Mouse (Mus musculus): ENCODE measurements around the gene Mapre3. TPM values are rescaled to one million over a fixed set of nuclear protein-coding genes. Genes with fewer than 3 reads are reported as not detected.
A peak's percentile ranks its signal among the peaks of the same experiment; 100 is the strongest.

The Mapre3 gene
- polyA plus RNA-seq, 1 experiment from 2014 or later: 14.2 TPM

DNA sequence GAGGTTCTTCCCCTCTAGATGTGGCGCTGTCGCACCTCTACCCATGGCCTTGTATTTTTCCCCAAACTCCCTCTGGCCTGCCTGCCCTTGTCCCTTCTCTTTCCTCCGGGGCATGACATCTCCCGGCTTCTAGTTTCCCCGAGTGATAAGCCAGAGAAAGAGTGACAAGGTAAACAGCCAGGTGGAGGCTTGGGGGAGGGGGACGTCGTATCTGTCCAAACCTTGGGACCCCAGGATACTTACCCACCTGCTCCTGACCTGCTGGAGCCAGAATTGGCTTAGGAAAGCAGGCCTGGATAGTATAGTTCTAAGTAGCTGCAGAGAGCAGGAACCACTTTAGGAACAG, 652 bp downstream of the Mapre3 start:
- Histone ChIP-seq H3K27me3 (ENCODE audit: control insufficient read depth, insufficient read depth, low read length) (peaks cover 10% of the 10 kb centered on the region), H3K4me3 (ENCODE audit: low read depth, low read length) (peak overlapping the region; percentile 86), H3K4me1 (ENCODE audit: control insufficient read depth, insufficient read depth, low read length) (peaks cover 2% of the 10 kb centered on the region; the same call in 1 of the 2 replicates), H3K9ac (ENCODE audit: low read depth, low read length) (peak overlapping the region; percentile 82), H3K4me2 (peak overlapping the region; percentile 89), H3K36me3 (ENCODE audit: control insufficient read depth, insufficient read depth, low read length) (no peaks in the 10 kb centered on the region), H3K27ac (ENCODE audit: low read depth, low read length) (no peak overlapping the region), H3K9me3 (replicated peaks; ENCODE audit: control insufficient read depth, low read length) (no peaks in the 10 kb centered on the region)
- ATAC-seq (replicated peaks; ENCODE audit: insufficient number of reproducible peaks, low FRiP score, low TSS enrichment): no peak
- WGBS (ENCODE audit: insufficient replicate concordance): 5% methylated on average over 7 of the region's 7 CpGs

GRCm38 (mm10) chr5:30816261-30816791, 1.9 kb downstream of the Mapre3 start:
- H3K4me2 ChIP-seq: no peak overlapping the region
- no peak overlapping the region for H3K4me3 ChIP-seq (ENCODE audit: low read depth, low read length)
- no peaks in the 10 kb centered on the region for H3K9me3 ChIP-seq (replicated peaks; ENCODE audit: control insufficient read depth, low read length)
- peaks cover 2% of the 10 kb centered on the region; the same call in 1 of the 2 replicates for H3K4me1 ChIP-seq (ENCODE audit: control insufficient read depth, insufficient read depth, low read length)
- H3K9ac ChIP-seq (ENCODE audit: low read depth, low read length): no peak overlapping the region
- H3K36me3 ChIP-seq (ENCODE audit: control insufficient read depth, insufficient read depth, low read length): no peaks in the 10 kb centered on the region
- WGBS (ENCODE audit: insufficient replicate concordance): 58% methylated on average over 8 of the region's 8 CpGs
- ATAC-seq (replicated peaks; ENCODE audit: insufficient number of reproducible peaks, low FRiP score, low TSS enrichment): no peak
- H3K27ac ChIP-seq (ENCODE audit: low read depth, low read length): no peak overlapping the region
- H3K27me3 ChIP-seq (ENCODE audit: control insufficient read depth, insufficient read depth, low read length): peaks cover 10% of the 10 kb centered on the region

DNA sequence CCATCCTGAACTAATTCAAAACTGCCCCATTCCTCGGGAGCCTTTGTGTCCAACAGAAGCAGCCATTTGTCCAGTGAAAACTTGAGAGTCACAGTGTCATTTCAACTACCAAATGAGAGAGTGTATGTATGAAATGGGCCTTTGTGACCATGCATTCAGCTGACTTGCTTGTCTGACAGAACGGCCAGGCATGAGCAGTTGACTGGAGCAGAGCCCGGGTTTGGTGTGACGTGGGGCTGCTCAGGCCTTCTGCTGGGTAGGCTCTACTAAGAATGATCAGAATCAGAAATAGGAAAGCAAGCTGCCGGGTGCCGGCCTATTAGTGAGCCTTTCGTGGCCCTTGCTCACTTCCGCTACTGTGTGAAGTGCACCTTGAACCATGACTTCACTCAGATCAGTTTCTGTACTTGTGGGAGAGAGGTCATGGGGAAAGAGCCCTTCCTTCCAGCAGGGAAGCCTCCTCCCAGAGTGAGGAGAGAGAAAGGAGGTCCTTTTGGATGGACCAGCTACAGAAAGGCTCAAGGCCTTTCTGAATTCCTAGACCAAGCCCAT, 4.4 kb downstream of the Mapre3 start:
- Histone ChIP-seq H3K27me3 (ENCODE audit: control insufficient read depth, insufficient read depth, low read length) (no peaks in the 10 kb centered on the region), H3K4me2 (no peak overlapping the region), H3K9ac (ENCODE audit: low read depth, low read length) (no peak overlapping the region), H3K9me3 (replicated peaks; ENCODE audit: control insufficient read depth, low read length) (no peaks in the 10 kb centered on the region), H3K27ac (ENCODE audit: low read depth, low read length) (no peak overlapping the region), H3K4me3 (ENCODE audit: low read depth, low read length) (no peak overlapping the region), H3K4me1 (ENCODE audit: control insufficient read depth, insufficient read depth, low read length) (peaks cover 2% of the 10 kb centered on the region; the same call in 1 of the 2 replicates), H3K36me3 (ENCODE audit: control insufficient read depth, insufficient read depth, low read length) (no peaks in the 10 kb centered on the region)
- ATAC-seq (replicated peaks; ENCODE audit: insufficient number of reproducible peaks, low FRiP score, low TSS enrichment): no peak
- WGBS (ENCODE audit: insufficient replicate concordance): 81% methylated on average over 8 of the region's 8 CpGs

DNA sequence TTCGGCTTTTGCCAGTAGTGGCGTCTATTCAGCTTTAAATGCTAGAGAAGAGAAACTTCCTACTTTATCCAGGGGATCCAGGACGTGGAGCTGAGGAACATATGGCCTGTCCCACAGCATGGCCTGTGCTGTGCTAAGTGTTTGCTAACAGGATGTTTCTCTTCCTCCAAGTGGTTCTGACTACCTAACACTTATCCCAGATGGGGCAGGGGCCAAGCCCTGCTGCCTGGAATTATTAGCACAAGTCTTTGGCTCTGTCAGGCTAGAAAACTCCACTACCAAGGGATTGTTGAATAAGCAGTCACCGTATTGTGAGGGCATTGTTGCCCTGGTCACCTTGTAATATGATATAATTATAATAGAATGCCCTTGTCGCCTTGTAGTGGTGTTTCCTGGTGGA, 8.2 kb downstream of the Mapre3 start:
- H3K4me1 ChIP-seq (ENCODE audit: control insufficient read depth, insufficient read depth, low read length): peaks cover 6% of the 10 kb centered on the region
- no peaks in the 10 kb centered on the region for H3K9me3 ChIP-seq (replicated peaks; ENCODE audit: control insufficient read depth, low read length)
- H3K4me2 ChIP-seq: no peak overlapping the region
- no peak overlapping the region for H3K27ac ChIP-seq (ENCODE audit: low read depth, low read length)
- no peak overlapping the region for H3K9ac ChIP-seq (ENCODE audit: low read depth, low read length)
- 72% methylated on average over 5 of the region's 5 CpGs for WGBS (ENCODE audit: insufficient replicate concordance)
- no peaks in the 10 kb centered on the region for H3K36me3 ChIP-seq (ENCODE audit: control insufficient read depth, insufficient read depth, low read length)
- no peak overlapping the region for H3K4me3 ChIP-seq (ENCODE audit: low read depth, low read length)
- no peaks in the 10 kb centered on the region for H3K27me3 ChIP-seq (ENCODE audit: control insufficient read depth, insufficient read depth, low read length)
- ATAC-seq (replicated peaks; ENCODE audit: insufficient number of reproducible peaks, low FRiP score, low TSS enrichment): no peak

- Histone ChIP-seq H3K4me2 (no peak overlapping the region), H3K36me3 (ENCODE audit: control insufficient read depth, insufficient read depth, low read length) (no peaks in the 10 kb centered on the region), H3K27me3 (ENCODE audit: control insufficient read depth, insufficient read depth, low read length) (no peaks in the 10 kb centered on the region), H3K27ac (ENCODE audit: low read depth, low read length) (no peak overlapping the region), H3K4me3 (ENCODE audit: low read depth, low read length) (no peak overlapping the region), H3K4me1 (ENCODE audit: control insufficient read depth, insufficient read depth, low read length) (peaks cover 6% of the 10 kb centered on the region), H3K9me3 (replicated peaks; ENCODE audit: control insufficient read depth, low read length) (no peaks in the 10 kb centered on the region), H3K9ac (ENCODE audit: low read depth, low read length) (no peak overlapping the region)
- 90% methylated on average over 3 of the region's 3 CpGs for WGBS (ENCODE audit: insufficient replicate concordance)
- ATAC-seq (replicated peaks; ENCODE audit: insufficient number of reproducible peaks, low FRiP score, low TSS enrichment): no peak
Measured at GRCm38 (mm10) chr5:30823091-30823490, 8.7 kb downstream of the Mapre3 start.

DNA sequence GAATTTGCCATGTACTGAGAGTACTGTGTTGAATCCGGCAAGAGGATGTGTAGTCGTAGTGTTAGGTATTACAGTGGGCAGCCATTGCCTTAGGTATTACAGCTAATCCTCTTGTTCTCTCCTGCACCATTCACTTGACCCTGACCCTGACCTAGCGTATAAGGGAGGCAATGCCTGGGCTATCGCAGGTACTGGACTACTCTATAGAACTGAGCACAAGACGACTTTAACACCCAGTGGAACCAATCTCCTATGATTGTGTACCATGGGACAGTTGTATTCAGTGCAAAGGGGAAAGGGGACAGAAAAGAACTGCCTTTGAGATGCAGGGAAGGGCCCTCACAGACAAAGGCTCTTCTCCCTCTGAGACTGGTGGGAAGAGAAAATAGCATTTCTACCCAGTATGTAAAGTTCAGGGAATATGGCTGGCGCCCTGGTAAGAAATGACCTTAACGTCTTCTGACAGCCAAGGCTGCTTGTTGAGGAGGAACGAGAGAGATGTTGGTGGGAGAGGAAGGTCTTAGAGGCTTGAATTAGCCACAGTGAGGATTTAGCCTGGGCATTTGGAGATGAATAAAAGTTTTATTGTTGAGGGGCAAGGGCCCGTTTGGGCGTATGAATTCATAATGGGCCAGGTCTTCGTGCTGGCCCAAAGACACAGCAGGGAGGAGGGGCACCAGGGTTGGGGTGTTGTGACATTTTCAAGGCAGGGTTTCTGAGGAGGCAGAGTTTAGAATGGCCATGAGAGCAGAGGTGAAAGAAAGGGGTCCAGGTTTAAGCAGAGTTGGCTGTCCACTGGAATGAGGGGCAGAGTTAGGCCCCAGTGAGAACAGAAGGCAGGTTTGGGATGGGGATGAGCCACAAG, 9.9 kb downstream of the Mapre3 start:
- no peak overlapping the region for H3K4me3 ChIP-seq (ENCODE audit: low read depth, low read length)
- no peak overlapping the region; the same call in 1 of the 2 replicates for H3K27ac ChIP-seq (ENCODE audit: low read depth, low read length)
- H3K4me2 ChIP-seq: no peak overlapping the region
- WGBS (ENCODE audit: insufficient replicate concordance): 82% methylated on average over 11 of the region's 11 CpGs
- H3K9me3 ChIP-seq (replicated peaks; ENCODE audit: control insufficient read depth, low read length): no peaks in the 10 kb centered on the region
- no peak overlapping the region for H3K9ac ChIP-seq (ENCODE audit: low read depth, low read length)
- no peaks in the 10 kb centered on the region for H3K36me3 ChIP-seq (ENCODE audit: control insufficient read depth, insufficient read depth, low read length)
- peaks cover 6% of the 10 kb centered on the region for H3K4me1 ChIP-seq (ENCODE audit: control insufficient read depth, insufficient read depth, low read length)
- no peak for ATAC-seq (replicated peaks; ENCODE audit: insufficient number of reproducible peaks, low FRiP score, low TSS enrichment)
- H3K27me3 ChIP-seq (ENCODE audit: control insufficient read depth, insufficient read depth, low read length): no peaks in the 10 kb centered on the region

GRCm38 (mm10) chr5:30825166-30825565, 10.7 kb downstream of the Mapre3 start:
- Histone ChIP-seq H3K36me3 (ENCODE audit: control insufficient read depth, insufficient read depth, low read length) (no peaks in the 10 kb centered on the region), H3K27ac (ENCODE audit: low read depth, low read length) (no peak overlapping the region), H3K4me3 (ENCODE audit: low read depth, low read length) (no peak overlapping the region), H3K4me2 (no peak overlapping the region), H3K27me3 (ENCODE audit: control insufficient read depth, insufficient read depth, low read length) (no peaks in the 10 kb centered on the region), H3K9ac (ENCODE audit: low read depth, low read length) (0 out of 2 replicates have a peak overlapping the region, but pooled peaks have one; percentile 30), H3K9me3 (replicated peaks; ENCODE audit: control insufficient read depth, low read length) (no peaks in the 10 kb centered on the region), H3K4me1 (ENCODE audit: control insufficient read depth, insufficient read depth, low read length) (peaks cover 6% of the 10 kb centered on the region)
- no peak for ATAC-seq (replicated peaks; ENCODE audit: insufficient number of reproducible peaks, low FRiP score, low TSS enrichment)
- 36% methylated on average over 10 of the region's 10 CpGs for WGBS (ENCODE audit: insufficient replicate concordance)

GRCm38 (mm10) chr5:30825821-30826220, 11.4 kb downstream of the Mapre3 start:
- no peak overlapping the region for H3K4me2 ChIP-seq
- H3K27me3 ChIP-seq (ENCODE audit: control insufficient read depth, insufficient read depth, low read length): no peaks in the 10 kb centered on the region
- H3K9me3 ChIP-seq (replicated peaks; ENCODE audit: control insufficient read depth, low read length): no peaks in the 10 kb centered on the region
- no peak overlapping the region for H3K27ac ChIP-seq (ENCODE audit: low read depth, low read length)
- ATAC-seq (replicated peaks; ENCODE audit: insufficient number of reproducible peaks, low FRiP score, low TSS enrichment): no peak
- WGBS (ENCODE audit: insufficient replicate concordance): 74% methylated on average over 6 of the region's 6 CpGs
- peaks cover 6% of the 10 kb centered on the region for H3K4me1 ChIP-seq (ENCODE audit: control insufficient read depth, insufficient read depth, low read length)
- no peak overlapping the region for H3K4me3 ChIP-seq (ENCODE audit: low read depth, low read length)
- H3K36me3 ChIP-seq (ENCODE audit: control insufficient read depth, insufficient read depth, low read length): no peaks in the 10 kb centered on the region
- no peak overlapping the region for H3K9ac ChIP-seq (ENCODE audit: low read depth, low read length)

All from heart, embryonic 11.5 days (tissue).